Mouse (Mus musculus) cerebellum, postnatal 4 days (tissue): ENCODE data around the gene Dcbld1.

ENCODE experiments used
- DNase-seq, 2 experiments: peaks; one replicate each; pipeline ENCODE4 v3.0.0; 2022; ENCODE audit warnings: low spot score in 2 of 2, mixed read lengths in 1 of 2

Dcbld1 gene

DNA sequence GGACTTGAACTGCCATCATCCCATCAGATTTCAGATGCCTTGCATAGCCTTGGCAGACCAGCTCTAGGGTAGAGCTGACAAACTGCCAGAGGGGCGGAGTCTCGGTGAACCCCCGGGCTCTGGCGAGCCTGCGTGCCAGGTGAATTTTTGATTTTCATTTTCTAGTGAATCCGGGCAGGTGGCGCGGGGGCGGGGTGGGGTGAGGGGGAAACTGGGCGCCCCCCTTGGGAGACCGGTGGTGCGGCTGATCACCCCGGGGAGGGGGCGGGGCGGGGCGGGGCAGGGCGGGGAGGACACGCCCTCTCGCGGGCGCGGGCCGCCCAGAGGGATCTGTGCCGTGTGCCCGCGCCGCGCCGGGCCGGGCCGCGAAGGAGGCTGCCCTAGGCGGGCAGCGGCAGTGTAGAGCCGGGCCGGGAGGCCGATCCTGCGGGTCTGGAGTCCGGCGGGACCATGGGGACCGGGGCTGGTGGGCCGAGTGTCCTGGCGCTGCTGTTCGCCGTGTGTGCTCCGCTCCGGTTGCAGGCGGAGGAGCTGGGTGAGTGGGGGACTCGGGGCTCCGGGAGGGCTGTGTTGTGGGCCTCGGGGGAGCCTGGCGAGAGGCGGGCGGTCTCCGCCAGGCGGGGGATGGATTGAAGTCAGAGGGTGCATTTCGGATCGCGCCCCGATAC is at the start of gene Dcbld1:
Gene Dcbld1 (plus strand): TSS at position 319 of the 668 bp plus-strand sequence.
- DNase-seq, result peak; percentile 24 to 62

DNA sequence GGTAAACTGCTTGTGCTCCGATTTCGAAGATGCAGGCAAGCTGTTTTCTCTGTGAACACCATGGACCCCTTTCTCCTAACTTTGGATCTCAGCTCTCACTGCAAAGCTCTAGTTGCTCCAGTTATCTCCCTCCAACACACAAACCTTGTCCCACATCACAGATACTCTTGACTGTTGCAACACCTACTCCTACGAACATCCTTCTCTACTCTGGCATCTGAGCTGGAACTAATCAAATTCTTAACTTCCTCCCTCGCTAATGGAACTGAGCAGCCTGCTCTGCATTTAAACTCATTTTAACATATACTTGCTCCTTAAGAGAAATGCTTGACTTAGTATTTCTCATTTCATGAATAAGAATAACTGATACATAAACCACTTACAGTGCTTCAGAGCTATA is 47.5 kb upstream of the Dcbld1 start:
- no peak for DNase-seq

DNA sequence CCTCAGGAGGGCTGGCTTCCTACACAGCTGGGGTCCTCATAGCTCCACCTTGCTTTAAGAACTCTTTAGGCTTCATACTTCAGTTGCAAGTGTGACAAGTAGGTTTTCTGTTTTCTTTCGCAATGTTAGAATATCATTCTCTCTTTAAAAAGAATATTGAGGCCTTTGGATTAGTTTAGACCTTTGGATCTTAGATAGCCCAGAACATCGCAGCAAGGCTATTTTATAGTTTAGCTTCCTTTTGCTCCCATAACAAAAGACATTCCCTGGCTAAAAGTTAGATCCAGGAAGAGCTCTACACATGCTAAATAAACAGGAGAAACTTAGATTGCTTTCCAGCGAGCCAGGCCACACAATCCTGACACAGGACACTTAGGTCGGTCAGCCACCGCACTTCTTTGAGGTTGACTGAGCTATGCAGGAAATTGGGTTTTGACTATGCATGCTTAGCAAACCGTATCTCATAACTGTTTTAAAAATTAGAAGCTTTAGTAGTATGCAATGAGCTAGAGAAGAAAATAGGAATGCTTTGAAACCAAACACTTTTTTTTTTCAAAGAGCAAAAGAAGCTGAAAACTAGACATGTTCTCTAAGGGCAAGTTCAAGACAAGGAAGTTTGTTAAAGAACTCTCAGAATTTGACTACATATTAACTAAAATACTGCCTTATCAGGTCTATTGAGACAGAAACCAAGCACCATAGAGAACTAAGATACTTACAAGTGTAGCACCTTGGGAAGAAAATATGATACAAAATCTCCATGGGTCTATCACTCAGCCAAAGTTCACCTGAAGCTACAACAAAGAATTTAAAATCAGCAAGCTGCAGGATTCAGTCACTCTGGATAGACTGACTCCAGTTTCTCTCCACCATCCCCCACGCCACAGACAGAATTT is 38.2 kb upstream of the Dcbld1 start, which contains the start of gene Ros1:
Gene Ros1 (minus strand): TSS at position 288 of the 896 bp plus-strand sequence.
- DNase-seq, result no peak

DNA sequence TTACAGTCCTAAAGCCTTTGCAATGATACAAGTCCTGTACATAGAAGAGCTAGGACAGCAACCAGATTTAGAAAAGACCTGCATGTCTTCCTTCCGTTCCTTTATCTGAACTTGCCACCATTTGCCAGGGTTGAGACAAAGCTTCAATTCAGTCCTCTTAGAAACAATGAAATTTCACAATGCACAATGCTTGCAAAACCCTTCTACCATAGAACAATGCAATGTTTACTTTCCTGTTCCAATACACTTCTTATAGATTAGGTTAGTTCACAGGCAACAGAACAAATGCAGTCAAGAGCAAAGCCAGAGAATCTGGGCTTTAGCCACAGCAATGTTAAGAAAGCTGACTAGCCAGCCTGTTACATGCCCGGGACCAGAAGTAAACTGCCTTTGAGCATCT is 29.4 kb upstream of the Dcbld1 start:
- DNase-seq, result no peak

DNA sequence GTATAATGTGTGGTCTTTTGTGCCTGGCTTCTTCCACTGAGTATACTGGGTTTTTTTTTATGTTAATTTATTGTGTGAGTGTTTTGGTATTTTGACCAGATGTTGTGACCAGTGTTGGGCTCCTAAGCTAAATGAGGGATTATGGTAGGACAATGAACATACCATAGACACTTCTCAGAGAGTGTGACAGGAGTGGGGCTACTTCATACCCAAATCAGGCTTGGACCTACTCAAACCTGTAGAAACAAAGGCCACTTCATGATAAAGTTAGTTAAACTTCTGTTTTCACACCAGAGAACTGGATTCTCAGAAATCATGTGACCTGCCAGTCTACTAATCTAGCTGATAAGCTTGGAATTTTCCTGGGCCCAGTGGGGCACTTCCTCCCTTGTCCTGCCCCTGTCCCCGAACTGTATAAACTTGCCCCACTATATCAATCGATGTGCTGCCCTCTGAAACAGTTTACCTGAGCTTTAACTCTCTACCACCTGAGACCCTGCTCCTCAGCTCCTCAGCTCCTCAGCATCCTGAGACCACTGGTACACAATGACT is 18.1 kb upstream of the Dcbld1 start:
- no peak for DNase-seq

DNA sequence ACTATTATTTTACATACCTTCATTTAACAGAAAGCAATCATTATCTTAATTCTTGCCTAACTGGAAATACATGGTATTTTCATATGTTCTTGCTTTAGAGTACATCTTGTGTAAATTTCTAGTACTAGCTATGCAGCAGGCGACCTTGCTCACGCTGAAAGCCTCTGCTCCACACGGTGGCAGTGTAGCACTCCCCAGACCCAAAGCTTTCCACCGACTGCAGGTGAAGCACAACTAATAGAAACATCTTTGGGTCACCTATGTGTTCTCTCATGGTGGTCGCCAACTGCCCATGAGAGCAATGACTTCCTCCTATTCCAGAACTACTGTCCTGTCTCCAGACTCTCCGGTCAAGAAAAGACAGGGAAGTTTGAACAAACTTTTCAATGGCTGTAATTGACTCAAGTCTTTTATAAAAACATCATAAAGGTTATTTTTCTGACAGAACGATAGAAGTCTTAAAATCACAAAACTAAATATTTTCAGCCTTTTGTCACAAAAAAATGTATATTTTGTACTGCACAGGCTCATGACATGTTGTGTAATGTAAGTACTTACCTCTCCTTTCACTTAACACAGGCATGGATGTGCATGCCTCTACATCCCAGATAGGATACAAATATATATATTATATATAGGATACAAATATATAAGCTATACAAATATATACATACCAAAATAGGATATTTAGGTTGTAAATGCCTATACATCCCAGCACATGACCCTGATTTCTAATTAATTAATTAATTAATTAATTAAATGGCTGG is 16.4 kb upstream of the Dcbld1 start:
- peak; percentile 23 to 51 for DNase-seq

DNA sequence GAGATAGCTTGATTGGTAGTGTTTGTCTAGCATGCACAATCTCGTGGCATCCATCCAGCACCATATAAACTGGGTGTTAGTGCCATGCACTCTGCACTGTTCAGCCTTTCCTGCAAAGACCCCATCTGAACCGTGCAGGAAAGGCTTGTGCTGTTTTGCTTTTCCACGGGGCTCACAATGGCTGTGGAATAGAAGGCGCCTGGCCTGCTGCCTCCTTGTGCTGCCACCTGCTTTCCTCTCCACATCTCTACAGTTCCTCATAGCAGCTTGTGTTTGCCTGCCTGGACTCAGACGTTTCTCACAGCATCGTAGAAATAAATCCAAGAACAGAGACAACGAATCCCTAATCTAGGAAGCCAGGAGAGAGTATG is 15.9 kb upstream of the Dcbld1 start:
- peak in 1 of 2 experiments; percentile 4 for DNase-seq

DNA sequence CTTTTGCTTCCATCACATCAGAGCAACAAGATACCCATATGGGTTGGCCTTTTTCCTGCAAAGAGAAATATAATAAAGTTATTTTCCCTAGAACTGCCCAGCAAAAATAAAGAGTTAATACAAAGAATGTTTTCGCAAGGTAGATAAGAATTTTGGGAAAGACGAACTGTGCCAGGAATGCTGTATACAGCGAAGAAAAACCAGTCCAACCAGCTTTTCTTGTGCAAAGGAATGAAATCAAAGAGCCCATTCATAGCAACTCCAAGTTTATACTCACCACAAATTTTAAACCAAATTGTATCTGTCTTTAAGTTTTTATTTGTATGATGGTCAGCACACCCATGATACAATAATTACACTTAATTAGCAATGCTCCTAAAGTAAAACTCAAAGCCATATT is 13.8 kb upstream of the Dcbld1 start:
- DNase-seq, result no peak

DNA sequence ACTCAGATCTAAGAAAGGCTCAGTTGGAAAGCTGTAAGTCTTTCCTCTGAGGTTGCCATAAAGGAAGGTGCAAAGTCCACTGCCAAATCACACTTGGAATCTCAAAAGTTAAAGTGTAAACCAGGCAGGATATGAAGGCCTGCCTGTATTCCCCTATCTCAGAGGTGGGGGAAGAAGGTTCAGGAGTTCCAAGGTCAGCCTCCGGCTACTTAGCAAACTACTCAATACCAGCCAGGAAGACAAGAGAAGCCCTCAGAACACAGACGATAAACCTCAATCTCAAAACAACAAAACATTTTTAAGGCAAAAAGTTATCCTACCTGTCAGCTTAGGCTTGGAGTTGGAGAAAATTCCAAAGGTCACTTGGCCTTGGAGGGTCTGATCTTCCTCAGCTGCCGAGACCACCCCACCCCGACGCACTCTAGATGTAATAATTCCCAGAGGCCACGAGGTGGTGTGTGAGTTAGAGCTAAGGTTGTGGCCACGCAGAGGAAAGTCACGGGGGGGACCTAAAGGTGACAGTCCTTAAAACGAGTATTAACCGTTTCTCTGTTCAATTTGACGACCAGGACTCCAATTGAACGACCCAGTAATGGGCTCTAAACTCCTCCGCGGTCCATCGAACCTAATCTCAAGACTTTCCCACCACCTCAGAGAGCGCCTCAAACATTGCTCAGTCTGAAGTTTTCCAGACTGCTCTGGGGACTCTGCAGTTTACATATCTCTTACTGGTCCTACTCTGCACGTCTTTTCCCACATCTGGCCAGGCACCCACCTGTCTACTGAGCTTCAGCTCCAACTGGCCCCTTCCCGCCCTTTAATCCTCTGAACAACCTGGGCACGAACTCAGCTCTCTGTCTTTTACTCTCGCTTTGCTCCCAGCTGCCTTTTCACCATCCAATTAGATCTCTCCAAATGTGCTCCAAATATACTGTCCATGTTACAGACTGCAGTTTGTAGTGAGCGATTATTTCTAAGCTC is 933 bp upstream of the Dcbld1 start:
- peak in 1 of 2 experiments; percentile 23 for DNase-seq

DNA sequence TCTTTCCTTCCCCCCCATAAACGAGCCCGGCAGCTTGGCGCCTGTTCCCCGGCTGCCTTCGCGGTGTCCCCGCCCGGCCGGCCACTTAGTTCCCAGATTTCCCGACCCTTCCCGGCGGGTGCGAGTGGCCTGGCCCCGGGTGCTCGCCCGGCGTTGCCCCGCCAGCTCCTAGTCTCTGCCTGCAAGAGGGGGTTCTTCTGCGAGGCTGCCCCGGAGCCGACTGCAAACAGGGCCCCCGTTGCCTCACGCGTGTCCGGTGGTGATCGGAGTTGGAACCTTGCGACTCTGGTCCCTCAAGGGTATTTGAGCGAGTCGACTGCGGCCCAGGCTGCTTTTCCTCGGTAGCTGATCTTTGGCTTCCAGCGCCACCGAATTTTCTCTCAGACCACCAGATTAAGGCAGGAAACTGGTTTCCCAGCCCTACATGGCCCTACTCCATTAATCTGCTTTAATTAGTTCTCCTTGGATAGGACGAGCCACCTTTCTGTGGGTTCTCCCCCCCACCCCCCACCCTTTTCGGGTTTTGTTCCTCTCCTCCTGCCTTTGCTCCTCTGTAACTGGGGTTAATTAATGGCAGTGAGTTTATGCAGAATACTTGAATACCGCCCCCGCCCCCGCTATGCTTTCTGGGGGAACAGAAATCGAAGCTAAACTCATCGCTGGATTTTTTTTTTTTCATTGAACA is 692 bp downstream of the Dcbld1 start:
- DNase-seq, result peak in 1 of 2 experiments; percentile 50

DNA sequence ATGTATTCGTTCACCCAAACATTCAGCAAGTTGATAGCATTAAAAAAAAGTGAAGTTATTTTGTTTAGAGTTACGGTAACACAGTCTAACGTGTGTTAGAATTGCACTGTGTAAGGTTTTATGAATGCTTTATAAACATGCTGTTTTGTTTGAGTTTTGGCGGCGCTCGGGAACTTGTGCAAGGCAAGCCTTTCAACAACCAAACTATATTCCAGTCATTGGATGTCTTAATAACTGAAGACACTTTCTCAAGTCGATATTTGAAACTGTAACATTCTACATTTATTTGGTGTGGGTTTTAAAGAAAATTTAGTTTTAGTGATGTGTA is 1.2 kb downstream of the Dcbld1 start:
- no peak for DNase-seq

DNA sequence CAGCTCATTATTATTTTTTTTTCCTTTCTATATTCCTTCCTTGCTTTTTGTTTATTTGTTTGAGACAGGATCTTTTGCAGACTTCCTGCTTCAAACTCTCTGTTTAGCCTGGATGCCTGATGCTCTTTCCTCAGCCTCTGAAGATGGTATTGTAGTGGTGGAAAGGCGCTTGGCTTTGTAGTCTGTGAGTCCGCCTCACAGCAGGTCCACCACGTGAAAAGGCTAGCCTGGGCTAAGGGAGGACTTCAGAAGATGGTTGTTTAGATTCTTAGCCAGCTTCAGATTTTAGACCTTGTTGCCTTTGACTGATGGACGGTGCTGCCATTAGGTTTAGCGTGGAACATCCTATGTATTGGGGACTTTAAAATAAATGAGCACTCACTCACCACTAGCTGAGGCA is 2.0 kb downstream of the Dcbld1 start:
- DNase-seq, result no peak

DNA sequence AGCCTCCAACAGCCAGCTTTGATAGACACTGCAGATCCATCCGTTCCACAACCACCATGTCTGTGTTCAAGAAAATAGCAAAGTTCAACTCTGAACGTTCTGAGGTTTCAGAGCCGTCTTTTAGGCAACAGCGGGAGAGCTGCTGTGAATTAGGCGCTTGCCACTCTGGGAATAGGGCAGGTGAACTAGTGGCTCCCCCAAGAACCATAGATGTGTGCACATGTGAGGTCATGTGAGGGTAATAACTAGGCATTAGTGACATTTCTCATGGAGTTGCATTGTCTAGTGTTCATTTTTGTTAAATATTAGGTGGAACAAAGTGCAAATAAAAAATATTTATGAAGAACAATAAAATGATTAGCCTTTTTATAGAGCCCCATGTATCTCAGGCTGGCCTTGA is 8.6 kb downstream of the Dcbld1 start:
- no peak for DNase-seq

DNA sequence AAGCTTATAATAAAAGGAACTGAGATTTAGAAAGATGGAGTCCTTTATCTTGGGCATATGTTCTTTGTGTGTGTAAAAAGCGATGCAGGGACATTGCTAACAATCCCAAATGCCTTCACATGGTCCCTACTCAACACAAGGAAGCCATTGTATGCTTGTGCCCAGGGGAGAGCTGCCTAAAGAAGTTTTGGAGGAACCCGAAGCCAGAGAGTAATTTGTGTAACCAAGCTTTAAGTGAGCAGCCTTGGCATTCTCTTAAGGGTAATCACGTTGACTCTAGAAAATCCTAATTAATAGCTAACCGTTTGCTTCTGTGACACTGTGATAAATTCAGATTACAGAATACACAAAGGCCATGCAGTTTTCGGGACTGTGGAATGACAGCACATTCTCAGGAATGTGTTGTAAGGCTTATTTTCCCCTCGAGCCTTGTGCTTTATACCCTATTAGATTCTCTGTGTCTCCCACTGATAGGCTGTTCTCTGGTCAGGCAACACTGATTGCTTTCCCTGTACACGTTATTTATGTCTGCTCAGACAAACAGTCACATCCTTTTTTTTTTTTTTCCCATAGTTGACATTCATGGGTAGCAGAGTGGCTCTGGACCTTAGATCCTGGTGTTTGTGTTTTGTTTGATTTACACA is 9.4 kb downstream of the Dcbld1 start:
- no peak for DNase-seq

DNA sequence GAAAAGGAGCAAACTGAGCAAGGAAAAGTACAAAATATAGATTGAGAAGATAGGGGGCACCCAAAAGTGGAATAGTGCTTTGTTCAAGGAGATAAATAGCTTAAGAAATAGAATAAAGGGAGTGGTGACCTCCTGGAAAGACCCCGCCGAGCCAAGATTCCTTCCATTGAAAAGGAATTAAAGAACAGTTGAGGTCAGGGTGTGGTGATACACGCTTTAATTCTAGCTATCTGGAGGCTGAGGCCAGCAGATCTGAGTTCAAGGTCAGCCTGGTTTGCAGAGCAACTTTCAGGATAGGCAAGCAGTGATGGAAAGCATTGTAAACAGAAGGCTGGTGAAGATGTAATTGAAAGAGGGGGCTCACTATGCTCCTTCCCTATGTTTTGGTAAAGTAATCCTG is 12.8 kb downstream of the Dcbld1 start:
- no peak for DNase-seq

DNA sequence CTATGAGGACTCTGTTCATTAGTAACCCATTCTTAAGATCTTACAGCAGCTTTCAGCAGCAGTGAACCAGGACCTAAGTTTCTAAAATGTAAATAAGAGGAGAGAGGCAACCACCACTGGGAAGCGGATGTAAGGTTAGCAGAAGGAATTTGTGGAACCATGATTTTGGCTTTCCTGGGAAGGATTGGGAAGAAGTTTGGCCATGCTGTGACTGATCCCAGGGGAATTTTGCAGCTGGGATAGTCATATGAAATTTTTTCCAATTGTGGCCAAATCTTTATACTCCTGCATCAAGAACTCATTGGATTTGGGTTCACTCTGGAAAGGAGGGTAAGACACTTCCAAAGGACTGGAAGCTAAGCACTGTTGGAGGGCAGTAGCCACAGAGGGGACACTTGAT is 18.8 kb downstream of the Dcbld1 start:
- DNase-seq, result no peak

DNA sequence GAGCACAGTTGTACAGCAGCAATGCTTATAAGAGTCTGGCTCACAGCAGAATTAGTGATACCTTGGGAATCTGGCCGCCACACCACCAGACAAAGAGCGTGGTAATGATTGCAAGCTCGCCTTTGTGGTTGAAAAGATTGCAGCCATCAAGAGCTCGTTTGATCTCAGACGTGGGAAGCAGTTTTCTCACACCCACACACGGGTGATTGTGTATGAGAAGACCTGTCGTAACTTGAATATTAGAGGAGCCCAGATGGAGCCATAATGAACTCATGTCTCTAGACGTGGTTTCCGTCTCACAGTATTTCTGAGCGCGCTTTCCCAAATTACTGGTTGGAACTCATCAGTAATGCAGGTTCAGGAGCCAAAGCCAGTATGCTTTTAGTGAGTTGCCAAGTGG is 20.0 kb downstream of the Dcbld1 start:
- no peak for DNase-seq

DNA sequence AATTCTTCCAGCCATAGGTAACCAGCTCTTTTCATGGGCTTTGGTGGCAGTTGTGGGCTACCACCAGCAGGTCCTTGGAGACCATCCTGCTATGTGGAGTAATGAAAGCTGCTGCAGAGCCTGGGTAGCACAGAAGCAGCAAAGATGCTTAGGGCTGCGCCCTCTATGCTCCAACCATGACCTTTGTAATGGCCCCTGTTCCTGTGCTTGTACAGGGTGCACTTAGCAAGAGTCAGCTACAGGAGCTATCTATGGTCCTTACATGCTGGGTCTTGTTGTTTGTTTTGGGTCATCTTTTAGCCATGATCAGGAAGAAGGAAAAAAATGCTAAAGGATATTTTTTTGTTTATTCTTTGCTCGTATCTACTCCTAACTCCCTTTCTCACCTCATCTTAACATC is 24.3 kb downstream of the Dcbld1 start:
- no peak for DNase-seq

DNA sequence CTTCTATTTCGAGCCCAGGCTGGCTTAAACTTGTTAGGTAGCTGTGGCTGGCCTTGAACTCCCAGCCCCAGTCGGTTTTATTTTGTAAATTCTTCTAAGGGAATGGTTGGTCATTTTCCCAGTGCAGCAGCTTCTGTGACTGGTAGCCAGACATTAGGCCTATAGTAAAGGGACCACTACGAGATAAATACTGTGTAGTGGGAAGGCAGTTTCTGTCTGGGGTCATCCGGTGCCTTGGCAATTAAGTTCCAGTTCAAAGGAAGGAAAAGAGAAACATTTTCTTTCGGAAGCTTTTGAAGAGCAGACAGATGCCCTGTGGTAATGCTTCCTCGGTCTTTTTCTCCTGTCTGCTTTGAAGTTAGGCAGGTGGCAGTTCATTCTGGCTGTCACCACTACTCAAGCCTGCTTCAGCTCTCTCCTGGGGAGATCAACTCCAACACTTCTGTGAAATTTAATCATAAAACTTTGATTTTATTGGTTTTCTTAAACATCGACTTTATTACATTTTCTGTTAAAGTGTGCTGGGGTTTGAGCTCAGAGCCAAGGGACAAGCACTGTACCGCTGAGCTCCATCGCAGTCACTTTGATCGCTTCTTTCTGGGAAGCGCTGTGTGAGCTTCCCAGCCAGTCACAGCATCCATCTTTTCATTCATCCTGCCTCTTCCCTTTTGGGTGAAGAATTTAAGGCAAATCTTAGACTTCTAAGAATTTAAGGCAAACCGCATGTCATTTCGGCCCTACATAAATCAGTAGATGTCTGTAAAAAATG is 24.9 kb downstream of the Dcbld1 start:
- DNase-seq, result no peak
